Mouse (Mus musculus) liver, embryonic 14.5 days (tissue): ENCODE measurements around the gene Rhbg. TPM values are rescaled to one million over a fixed set of nuclear protein-coding genes. Genes with fewer than 3 reads are reported as not detected.

Experiments used
- ATAC-seq: fragments of 200-750 bp; cut with Nextera tagmentation; 2 replicates; pipeline ENCODE4 v1.8.0; 2017; ENCODE audit warnings: moderate number of reproducible peaks, mild to moderate bottlenecking, moderate library complexity; ENCODE audit not compliant: insufficient read depth
- DNase-seq, 3 experiments: peaks; one replicate each; pipeline ENCODE4 v3.0.0-alpha.2; 2012 to 2013; ENCODE audit warnings: low read depth in 3 of 3, low spot score in 3 of 3
- H3K27ac ChIP-seq: fragments of 300-500 bp; sonication (generic); 2 replicates; pipeline ENCODE4 v1.5.1; 2014; ENCODE audit warnings: moderate library complexity, mild to moderate bottlenecking, control low read depth, inconsistent platforms
- H3K27me3 ChIP-seq: fragments of 300-500 bp; sonication (generic); 2 replicates; pipeline ENCODE4 v1.6.1; 2014; ENCODE audit warnings: mild to moderate bottlenecking, low read length, moderate library complexity; ENCODE audit not compliant: control insufficient read depth, insufficient read depth
- H3K36me3 ChIP-seq: fragments of 300-500 bp; sonication (generic); replicated peaks from 2 replicates; pipeline ENCODE4 v1.6.1; 2014; ENCODE audit warnings: low read depth; ENCODE audit not compliant: control insufficient read depth, insufficient read depth
- H3K4me1 ChIP-seq, 2 experiments: fragments of 200-500 bp in 1 of 2; fragments of 300-500 bp in 1 of 2; sonication (generic) in 1 of 2; replicated peaks; 2 replicates each; pipeline ENCODE4 v1.6.1; 2012 to 2014; ENCODE audit warnings: antibody characterized with exemption in 1 of 2, inconsistent platforms in 1 of 2, low read length in 1 of 2; ENCODE audit not compliant: control insufficient read depth in 2 of 2, insufficient read depth in 2 of 2
- H3K4me2 ChIP-seq: fragments of 300-500 bp; sonication (generic); 2 replicates; pipeline ENCODE4 v1.6.1; 2014; ENCODE audit warnings: low read depth, mild to moderate bottlenecking, control low read depth, moderate library complexity
- H3K4me3 ChIP-seq, 2 experiments: fragments of 200-500 bp in 1 of 2; fragments of 300-500 bp in 1 of 2; sonication (generic) in 1 of 2; 2 replicates each; pipeline ENCODE4 v1.5.1; 2012 to 2014; ENCODE audit warnings: low read depth in 2 of 2, low read length in 2 of 2, mild to moderate bottlenecking in 2 of 2, control low read depth in 1 of 2, inconsistent platforms in 1 of 2, moderate library complexity in 1 of 2; ENCODE audit not compliant: insufficient read depth in 1 of 2
- H3K9ac ChIP-seq: fragments of 300-500 bp; sonication (generic); replicated peaks from 2 replicates; pipeline ENCODE4 v1.6.1; 2014; ENCODE audit warnings: mild to moderate bottlenecking, control low read depth, moderate library complexity
- H3K9me3 ChIP-seq: fragments of 300-500 bp; sonication (generic); 2 replicates; pipeline ENCODE4 v1.6.1; 2016; ENCODE audit warnings: low read length, mixed read lengths; ENCODE audit not compliant: control insufficient read depth
- CTCF ChIP-seq: IDR thresholded peaks from 2 replicates; pipeline ENCODE4 v1.5.1; 2016; ENCODE audit warnings: antibody characterized with exemption, low read depth, control low read depth
- EP300 ChIP-seq: IDR thresholded peaks from 2 replicates; pipeline ENCODE4 v1.6.1; 2016; ENCODE audit warnings: antibody characterized with exemption, low read depth
- WGBS: fragments of 180-500 bp; shearing (Covaris S2); extraction: QIAGEN DNeasy Blood & Tissue Kit; methylation state at CpG from one replicate; pipeline ENCODE4 v1.1.7; 2014; ENCODE audit not compliant: insufficient replicate concordance; 5-methylcytosine and 5-hydroxymethylcytosine counted together
- polyA plus RNA-seq, 2 experiments: library from polyadenylated mRNA; depleted of rRNA in 1 of 2; stranded (reverse) in 1 of 2; unstranded in 1 of 2; fragments of >200 nt; fragmentation: Nextera tagmentation in 1 of 2; extraction: Ambion mirVana in 1 of 2; gene quantifications; 2 replicates each; pipeline versions ENCODE4 v1.2.1 to v1.2.3; 2012 to 2014

The Rhbg gene
- polyA plus RNA-seq, 2 experiments, result 5.6 to 7.6 TPM

DNA sequence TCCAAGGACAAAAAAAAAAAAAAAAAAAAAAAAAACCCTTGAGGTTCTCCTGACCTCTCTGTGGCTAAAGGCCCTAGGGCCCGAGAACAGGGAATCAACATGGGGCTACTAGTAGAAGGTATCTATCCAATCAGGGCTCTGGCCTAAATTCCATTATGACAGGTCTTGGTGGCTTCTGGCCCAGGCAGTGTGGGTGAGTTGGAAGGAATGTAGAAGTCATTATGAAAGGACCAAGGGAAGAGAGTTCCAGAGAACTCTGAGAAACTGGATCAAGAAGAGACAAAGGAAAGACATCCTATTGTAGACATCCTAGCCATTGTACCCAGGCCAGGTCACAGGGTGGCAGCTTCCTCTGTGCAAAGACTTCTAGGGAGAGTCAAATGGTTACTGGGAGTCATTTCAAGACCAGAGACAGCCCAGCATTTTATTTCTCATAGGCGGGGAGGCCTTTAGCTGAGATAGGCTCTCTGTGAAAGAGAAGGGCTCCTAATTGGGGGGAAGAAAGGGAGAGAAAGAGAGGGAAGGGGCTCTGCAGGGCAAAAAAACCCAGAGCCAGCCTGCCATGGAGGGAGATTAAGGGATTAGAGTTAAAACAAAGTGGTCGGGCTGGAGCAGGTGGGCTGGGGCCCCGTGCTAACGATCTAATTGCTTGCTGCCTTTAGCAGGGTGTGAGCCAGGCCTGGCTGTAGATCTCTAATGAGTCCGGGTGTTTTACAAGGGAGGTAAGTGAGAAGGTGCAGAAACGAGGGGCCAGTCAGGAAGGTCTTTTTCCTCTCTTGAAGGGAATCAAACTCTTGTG, 21.5 kb downstream of the Rhbg start:
- ATAC-seq (no peak), DNase-seq (no peak)
- Histone ChIP-seq H3K27me3 (peaks cover 14% of the 10 kb centered on the region), H3K4me1 (no peaks in the 10 kb centered on the region), H3K9me3 (no peaks in the 10 kb centered on the region), H3K9ac (no peak overlapping the region), H3K36me3 (no peaks in the 10 kb centered on the region), H3K4me2 (no peak overlapping the region), H3K4me3 (no peak overlapping the region), H3K27ac (no peak overlapping the region)
- no peak for TF ChIP-seq EP300
- WGBS, result 14% methylated on average over 7 of the region's 7 CpGs

DNA sequence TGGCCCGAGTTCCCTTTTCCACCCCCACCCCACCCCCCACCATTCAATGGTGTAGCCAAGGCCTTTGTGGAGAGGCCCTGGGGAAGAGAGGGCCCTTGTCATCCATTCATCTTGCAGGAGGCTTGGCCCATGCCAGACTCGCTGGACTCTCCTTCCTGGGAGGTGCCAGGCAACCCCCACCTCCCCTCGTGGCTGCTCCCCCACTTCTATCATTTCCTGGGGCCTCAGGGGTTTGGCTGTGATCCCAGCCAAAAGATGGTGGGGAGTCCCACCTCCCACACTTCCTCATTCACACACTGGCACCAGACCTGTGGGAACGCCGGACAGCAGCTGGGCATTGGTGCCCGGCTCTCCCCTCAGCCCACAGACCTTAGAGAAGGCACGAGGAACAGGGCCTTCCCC, 22.2 kb downstream of the Rhbg start:
- DNase-seq (no peak), ATAC-seq (no peak)
- no peak overlapping the region for H3K27ac ChIP-seq
- H3K36me3 ChIP-seq, result no peaks in the 10 kb centered on the region
- H3K9me3 ChIP-seq, result no peaks in the 10 kb centered on the region
- H3K4me1 ChIP-seq, result no peaks in the 10 kb centered on the region
- H3K4me3 ChIP-seq, result no peak overlapping the region
- H3K4me2 ChIP-seq, result no peak overlapping the region
- TF ChIP-seq EP300, result no peak
- no peak for TF ChIP-seq CTCF
- 45% methylated on average over 7 of the region's 7 CpGs for WGBS
- H3K27me3 ChIP-seq, result peaks cover 14% of the 10 kb centered on the region
- H3K9ac ChIP-seq, result no peak overlapping the region

DNA sequence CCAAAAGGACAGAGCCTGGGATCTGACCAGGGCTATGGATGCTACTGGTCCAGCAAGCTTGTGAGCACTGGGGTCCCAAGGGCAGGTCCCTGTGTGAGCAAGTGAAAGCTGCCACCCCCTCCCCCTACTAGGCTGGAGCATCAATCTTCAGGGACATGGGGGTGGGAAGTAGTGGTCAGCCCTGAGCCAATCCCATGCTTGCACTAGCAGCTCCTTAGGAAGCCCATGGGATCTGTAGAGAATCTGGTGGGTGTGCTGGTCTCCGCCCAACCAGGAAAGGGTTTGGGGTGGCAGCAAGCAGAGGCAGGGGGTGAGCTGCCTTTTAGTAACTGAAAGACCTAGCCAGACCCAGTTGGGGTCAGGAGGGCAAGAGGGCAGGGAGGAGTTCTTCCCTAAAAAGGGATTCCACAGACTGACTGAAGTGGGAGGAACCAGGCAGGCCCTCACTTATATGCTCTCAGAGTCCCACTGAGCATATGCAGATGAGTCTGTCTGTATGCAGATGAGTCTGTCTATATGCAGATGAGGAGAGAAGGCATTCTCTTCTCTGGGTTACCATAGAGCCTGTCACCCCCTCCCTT, 23.4 kb downstream of the Rhbg start:
- Histone ChIP-seq H3K27ac (no peak overlapping the region), H3K9ac (no peak overlapping the region), H3K4me2 (no peak overlapping the region), H3K4me1 (no peaks in the 10 kb centered on the region), H3K4me3 (no peak overlapping the region), H3K36me3 (no peaks in the 10 kb centered on the region), H3K9me3 (no peaks in the 10 kb centered on the region), H3K27me3 (peaks cover 11% of the 10 kb centered on the region)
- no peak for DNase-seq
- no peak for ATAC-seq
- TF ChIP-seq CTCF (no peak), EP300 (no peak)
- 30% methylated on average over 1 of the region's 1 CpGs for WGBS

DNA sequence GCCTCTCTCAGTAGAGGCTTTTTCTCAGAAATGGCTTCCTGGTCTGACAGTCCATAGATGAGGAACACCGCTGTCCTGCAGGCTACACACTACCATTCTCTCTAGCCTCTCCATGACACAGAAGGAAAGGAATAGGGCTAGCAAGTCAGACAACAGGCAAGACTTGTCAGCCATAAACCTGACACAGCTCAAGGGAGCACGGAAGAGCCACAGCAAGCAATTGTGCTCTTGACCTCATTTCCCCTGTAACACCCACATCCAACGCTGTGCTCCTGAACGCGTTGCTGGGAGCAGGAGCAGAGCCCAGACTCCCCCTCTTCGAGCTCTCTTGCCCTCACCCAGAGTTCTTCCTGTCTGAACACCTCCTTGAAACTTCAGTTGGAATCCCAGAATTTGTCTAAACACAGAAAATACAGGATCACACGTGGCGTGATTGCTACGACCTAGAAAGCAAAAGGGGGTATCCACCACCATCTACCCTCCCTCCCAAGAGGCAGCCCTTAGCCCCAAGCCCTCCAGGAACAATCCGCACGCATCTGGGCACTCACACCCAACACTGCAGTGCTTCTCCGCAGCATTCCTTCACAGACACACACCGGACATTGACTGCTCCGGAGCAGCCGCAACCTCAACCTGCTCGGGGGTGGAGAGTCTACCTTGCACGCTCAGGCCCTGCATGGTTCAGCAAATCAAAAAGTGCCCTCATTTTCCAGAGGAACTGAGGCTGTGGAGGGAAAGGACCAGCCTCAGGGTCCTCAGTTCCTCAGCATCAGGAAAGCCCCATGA, 24.1 kb downstream of the Rhbg start:
- Histone ChIP-seq H3K27me3 (peaks cover 11% of the 10 kb centered on the region), H3K4me2 (no peak overlapping the region), H3K4me1 (no peaks in the 10 kb centered on the region), H3K4me3 (no peak overlapping the region), H3K9me3 (no peaks in the 10 kb centered on the region), H3K27ac (no peak overlapping the region), H3K36me3 (no peaks in the 10 kb centered on the region), H3K9ac (no peak overlapping the region)
- ATAC-seq (no peak), DNase-seq (no peak)
- TF ChIP-seq EP300, result no peak
- TF ChIP-seq CTCF, result no peak
- 30% methylated on average over 17 of the region's 17 CpGs for WGBS

DNA sequence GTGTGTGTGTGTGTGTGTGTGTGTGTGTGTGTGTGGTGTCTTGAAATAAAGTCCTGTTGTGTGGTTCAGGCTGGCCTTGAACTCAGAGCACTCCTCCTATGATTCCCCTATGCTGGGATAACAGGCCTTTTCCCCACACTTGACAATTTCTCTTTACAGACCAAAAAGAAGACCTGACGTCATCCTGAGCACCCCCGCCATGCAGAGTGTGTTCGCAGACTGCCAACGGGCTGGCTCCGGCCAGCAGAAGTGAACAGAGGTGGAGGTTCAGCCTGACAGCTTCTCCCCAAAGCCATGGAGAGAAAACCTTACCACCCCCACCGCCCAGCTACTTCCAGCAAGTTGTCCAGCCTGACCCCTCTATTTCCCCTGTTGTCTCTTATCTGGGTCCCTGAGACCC, 25.0 kb downstream of the Rhbg start:
- H3K4me2 ChIP-seq, result no peak overlapping the region
- no peak overlapping the region for H3K9ac ChIP-seq
- ATAC-seq (no peak), DNase-seq (no peak)
- H3K36me3 ChIP-seq, result no peaks in the 10 kb centered on the region
- TF ChIP-seq EP300 (no peak), CTCF (no peak)
- H3K4me3 ChIP-seq, result no peak overlapping the region
- no peaks in the 10 kb centered on the region for H3K4me1 ChIP-seq
- no peak overlapping the region for H3K27ac ChIP-seq
- H3K9me3 ChIP-seq, result no peaks in the 10 kb centered on the region
- H3K27me3 ChIP-seq, result peaks cover 11% of the 10 kb centered on the region
- WGBS, result 63% methylated on average over 6 of the region's 6 CpGs
